Mouse (Mus musculus): Measurements from ENCODE around the gene Pfdn4. TPM values are rescaled to one million over a fixed set of nuclear protein-coding genes. Genes with fewer than 3 reads are reported as not detected.
"Not testable (repeated sequence)": the region's sequence is repeated elsewhere in the genome, so short reads cannot be mapped to it uniquely, and the experiment has no call there.

Gene Pfdn4
- 120 and 136 TPM in 2 replicates for polyA plus RNA-seq (2016; fragmentation: Nextera tagmentation; extraction: Ambion mirVana)

GRCm38 (mm10) chr2:170496154-170496930, at the start of gene Pfdn4:
Gene Pfdn4, plus strand, starts transcription at chr2:170496428.
- Histone ChIP-seq H3K4me2 (replicated peaks) (peak within 1 kb of the TSS; percentile 55), H3K36me3 (no peaks in the 10 kb centered on the region), H3K4me3 (peak within 1 kb of the TSS; percentile 35), H3K4me1 (peaks cover 20% of the 10 kb centered on the region), H3K27me3 (peaks cover 80% of the 10 kb centered on the region), H3K27ac (replicated peaks) (no peak within 1 kb of the TSS), H3K9ac (replicated peaks) (peak within 1 kb of the TSS; percentile 37; the same call in 1 of the 2 replicates), H3K9me3 (no peaks in the 10 kb centered on the region)
- WGBS: under 1% methylated on average over 46 of the region's 46 CpGs
- ATAC-seq (ENCODE audit: low FRiP score, low read depth): no peak

- Histone ChIP-seq H3K4me1 (peaks cover 7% of the 10 kb centered on the region; the same call in 1 of the 2 replicates), H3K27me3 (peaks cover 6% of the 10 kb centered on the region; the same call in 1 of the 2 replicates), H3K27ac (replicated peaks) (no peak overlapping the region), H3K9me3 (no peaks in the 10 kb centered on the region), H3K9ac (replicated peaks) (no peak overlapping the region), H3K4me3 (no peak overlapping the region), H3K36me3 (no peaks in the 10 kb centered on the region), H3K4me2 (replicated peaks) (no peak overlapping the region)
- no peak for ATAC-seq (ENCODE audit: low FRiP score, low read depth)
- 78% methylated on average over 5 of the region's 5 CpGs for WGBS
These were observed 49.3 kb upstream of the Pfdn4 start for GRCm38 (mm10) chr2:170446843-170447383.

DNA sequence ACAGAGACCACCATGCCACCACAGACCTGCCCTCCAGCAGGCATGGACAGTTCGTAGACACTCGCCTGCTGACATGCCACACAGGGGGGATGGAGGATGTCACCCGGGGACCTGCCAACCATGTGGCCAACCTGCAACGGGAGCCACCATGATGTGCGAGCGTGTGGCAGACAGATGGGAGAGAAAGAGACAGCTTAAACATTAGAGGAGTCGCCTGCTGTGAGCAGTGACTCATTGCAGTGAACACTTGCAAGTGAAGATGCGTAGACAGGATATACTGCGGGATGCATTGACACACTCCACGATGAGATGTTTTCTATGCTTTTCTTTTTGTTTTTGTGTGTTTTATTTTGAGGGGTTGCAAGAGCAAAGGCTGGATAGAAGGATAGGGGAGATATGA, 48.6 kb upstream of the Pfdn4 start:
- Histone ChIP-seq H3K9ac (replicated peaks) (no peak overlapping the region), H3K36me3 (no peaks in the 10 kb centered on the region), H3K4me3 (no peak overlapping the region), H3K4me1 (peaks cover 7% of the 10 kb centered on the region; the same call in 1 of the 2 replicates), H3K9me3 (no peaks in the 10 kb centered on the region), H3K27me3 (peaks cover 9% of the 10 kb centered on the region; the same call in 1 of the 2 replicates), H3K27ac (replicated peaks) (no peak overlapping the region), H3K4me2 (replicated peaks) (no peak overlapping the region)
- no peak for ATAC-seq (ENCODE audit: low FRiP score, low read depth)
- 78% methylated on average over 10 of the region's 10 CpGs for WGBS

GRCm38 (mm10) chr2:170450933-170451332, 45.3 kb upstream of the Pfdn4 start:
- Histone ChIP-seq H3K27me3 (peaks cover 9% of the 10 kb centered on the region; the same call in 1 of the 2 replicates), H3K4me1 (peaks cover 7% of the 10 kb centered on the region; the same call in 1 of the 2 replicates), H3K36me3 (no peaks in the 10 kb centered on the region), H3K9me3 (no peaks in the 10 kb centered on the region), H3K27ac (replicated peaks) (no peak overlapping the region), H3K4me2 (replicated peaks) (0 out of 2 replicates have a peak overlapping the region, but pooled peaks have one; percentile 22), H3K9ac (replicated peaks) (no peak overlapping the region), H3K4me3 (no peak overlapping the region)
- peak; percentile 62 for ATAC-seq (ENCODE audit: low FRiP score, low read depth)
- WGBS: 9% methylated on average over 9 of the region's 9 CpGs

GRCm38 (mm10) chr2:170453809-170454208, 42.4 kb upstream of the Pfdn4 start:
- not testable (repeated sequence) for H3K9me3 ChIP-seq; H3K27ac ChIP-seq (replicated peaks); H3K4me1 ChIP-seq; H3K4me2 ChIP-seq (replicated peaks); H3K4me3 ChIP-seq; ATAC-seq (ENCODE audit: low FRiP score, low read depth); H3K9ac ChIP-seq (replicated peaks); H3K36me3 ChIP-seq
- WGBS: 58% methylated on average over 4 of the region's 4 CpGs
- H3K27me3 ChIP-seq: peaks cover 11% of the 10 kb centered on the region; the same call in 1 of the 2 replicates

GRCm38 (mm10) chr2:170459183-170459582, 37.0 kb upstream of the Pfdn4 start:
- no peaks in the 10 kb centered on the region for H3K9me3 ChIP-seq
- peaks cover 10% of the 10 kb centered on the region for H3K4me1 ChIP-seq
- 66% methylated on average over 10 of the region's 10 CpGs for WGBS
- no peaks in the 10 kb centered on the region for H3K36me3 ChIP-seq
- H3K9ac ChIP-seq (replicated peaks): no peak overlapping the region
- no peak for ATAC-seq (ENCODE audit: low FRiP score, low read depth)
- H3K4me2 ChIP-seq (replicated peaks): no peak overlapping the region
- no peak overlapping the region for H3K4me3 ChIP-seq
- H3K27ac ChIP-seq (replicated peaks): no peak overlapping the region
- peaks cover 6% of the 10 kb centered on the region; the same call in 1 of the 2 replicates for H3K27me3 ChIP-seq

- no peaks in the 10 kb centered on the region for H3K9me3 ChIP-seq
- H3K4me3 ChIP-seq: no peak overlapping the region
- WGBS: 27% methylated on average over 9 of the region's 9 CpGs
- H3K4me1 ChIP-seq: peaks cover 10% of the 10 kb centered on the region
- H3K27me3 ChIP-seq: peaks cover 7% of the 10 kb centered on the region; the same call in 1 of the 2 replicates
- no peak overlapping the region for H3K4me2 ChIP-seq (replicated peaks)
- no peak; the same call in 1 of the 2 replicates for ATAC-seq (ENCODE audit: low FRiP score, low read depth)
- no peaks in the 10 kb centered on the region for H3K36me3 ChIP-seq
- no peak overlapping the region for H3K27ac ChIP-seq (replicated peaks)
- H3K9ac ChIP-seq (replicated peaks): no peak overlapping the region
These were observed 36.4 kb upstream of the Pfdn4 start for GRCm38 (mm10) chr2:170459805-170460204.

- Histone ChIP-seq H3K27me3 (peaks cover 7% of the 10 kb centered on the region; the same call in 1 of the 2 replicates), H3K4me2 (replicated peaks) (no peak overlapping the region), H3K36me3 (no peaks in the 10 kb centered on the region), H3K4me1 (peaks cover 10% of the 10 kb centered on the region), H3K9ac (replicated peaks) (no peak overlapping the region), H3K27ac (replicated peaks) (no peak overlapping the region), H3K9me3 (no peaks in the 10 kb centered on the region), H3K4me3 (no peak overlapping the region)
- ATAC-seq (ENCODE audit: low FRiP score, low read depth): no peak
- 67% methylated on average over 7 of the region's 7 CpGs for WGBS
These were observed 34.6 kb upstream of the Pfdn4 start for GRCm38 (mm10) chr2:170461652-170462051.

GRCm38 (mm10) chr2:170464817-170465216, 31.4 kb upstream of the Pfdn4 start:
- Histone ChIP-seq H3K4me2 (replicated peaks) (no peak overlapping the region), H3K9me3 (no peaks in the 10 kb centered on the region), H3K27me3 (peaks cover 10% of the 10 kb centered on the region), H3K4me1 (peaks cover 13% of the 10 kb centered on the region), H3K4me3 (no peak overlapping the region), H3K9ac (replicated peaks) (no peak overlapping the region), H3K27ac (replicated peaks) (no peak overlapping the region), H3K36me3 (no peaks in the 10 kb centered on the region)
- WGBS: 53% methylated on average over 4 of the region's 4 CpGs
- ATAC-seq (ENCODE audit: low FRiP score, low read depth): no peak

DNA sequence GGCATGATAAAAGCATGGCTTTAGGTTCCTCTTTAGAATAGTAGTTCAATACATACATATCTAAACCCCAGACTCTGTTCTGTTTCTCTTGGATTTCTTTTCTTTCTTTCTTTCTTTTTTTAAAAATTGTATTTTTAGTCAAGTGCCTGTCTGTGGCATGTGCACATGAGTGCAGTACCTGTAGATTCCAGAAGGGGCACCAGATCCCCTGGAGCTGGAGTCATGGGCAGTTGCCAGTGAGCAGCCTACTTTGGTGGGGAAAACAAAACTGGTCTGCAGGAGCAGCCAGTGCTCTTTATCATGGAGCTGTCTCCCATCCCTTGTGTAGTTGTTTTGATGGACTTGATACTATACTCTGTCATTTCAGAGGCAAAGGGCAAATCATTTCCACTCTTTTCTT, 28.2 kb upstream of the Pfdn4 start:
- Histone ChIP-seq H3K9ac (replicated peaks) (no peak overlapping the region), H3K27me3 (peaks cover 20% of the 10 kb centered on the region), H3K9me3 (no peaks in the 10 kb centered on the region), H3K4me2 (replicated peaks) (no peak overlapping the region), H3K4me3 (no peak overlapping the region), H3K4me1 (peaks cover 10% of the 10 kb centered on the region; the same call in 1 of the 2 replicates), H3K27ac (replicated peaks) (no peak overlapping the region), H3K36me3 (no peaks in the 10 kb centered on the region)
- no peak for ATAC-seq (ENCODE audit: low FRiP score, low read depth)

- no peak overlapping the region for H3K9ac ChIP-seq (replicated peaks)
- no peak overlapping the region for H3K4me3 ChIP-seq
- H3K4me2 ChIP-seq (replicated peaks): peak overlapping the region; percentile 28
- H3K27me3 ChIP-seq: peaks cover 17% of the 10 kb centered on the region
- no peaks in the 10 kb centered on the region for H3K9me3 ChIP-seq
- WGBS: 9% methylated on average over 10 of the region's 10 CpGs
- no peak overlapping the region for H3K27ac ChIP-seq (replicated peaks)
- ATAC-seq (ENCODE audit: low FRiP score, low read depth): no peak
- H3K4me1 ChIP-seq: peaks cover 10% of the 10 kb centered on the region; the same call in 1 of the 2 replicates
- H3K36me3 ChIP-seq: no peaks in the 10 kb centered on the region
These were observed 26.5 kb upstream of the Pfdn4 start for GRCm38 (mm10) chr2:170469616-170470308.

DNA sequence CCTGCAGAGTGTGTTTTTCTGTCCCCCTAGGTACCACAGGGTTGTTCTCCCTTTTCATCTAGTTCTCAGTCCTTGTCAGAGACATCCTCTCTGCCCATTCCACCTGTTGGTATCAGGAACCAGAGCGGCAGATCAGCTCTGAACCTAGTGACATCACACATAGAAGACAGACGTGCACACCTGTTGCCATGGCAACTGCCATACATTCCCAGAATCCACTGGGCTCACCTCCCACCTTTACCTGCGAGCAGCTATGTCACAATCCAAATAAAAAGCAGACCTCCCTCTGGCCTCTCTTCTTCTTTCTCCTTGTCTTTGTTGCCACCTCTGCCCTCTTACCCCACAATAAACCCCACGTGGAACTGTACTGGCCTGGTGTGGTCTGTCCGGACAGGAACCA, 25.6 kb upstream of the Pfdn4 start:
- H3K27ac ChIP-seq (replicated peaks): no peak overlapping the region
- WGBS: 77% methylated on average over 5 of the region's 5 CpGs
- H3K27me3 ChIP-seq: peaks cover 17% of the 10 kb centered on the region
- no peak overlapping the region for H3K4me3 ChIP-seq
- H3K4me2 ChIP-seq (replicated peaks): no peak overlapping the region
- no peak for ATAC-seq (ENCODE audit: low FRiP score, low read depth)
- H3K9me3 ChIP-seq: no peaks in the 10 kb centered on the region
- H3K9ac ChIP-seq (replicated peaks): no peak overlapping the region
- H3K4me1 ChIP-seq: peaks cover 10% of the 10 kb centered on the region; the same call in 1 of the 2 replicates
- H3K36me3 ChIP-seq: no peaks in the 10 kb centered on the region

All from midbrain, embryonic 12.5 days (tissue).